Mouse (Mus musculus): ENCODE measurements at regions not wholly inside any gene's neighbourhood (a gene's known extent, or its start where the extent isn't known, plus 50 kb on each side); places are given as distances from the start of the nearest gene placed in this dataset.

DNA sequence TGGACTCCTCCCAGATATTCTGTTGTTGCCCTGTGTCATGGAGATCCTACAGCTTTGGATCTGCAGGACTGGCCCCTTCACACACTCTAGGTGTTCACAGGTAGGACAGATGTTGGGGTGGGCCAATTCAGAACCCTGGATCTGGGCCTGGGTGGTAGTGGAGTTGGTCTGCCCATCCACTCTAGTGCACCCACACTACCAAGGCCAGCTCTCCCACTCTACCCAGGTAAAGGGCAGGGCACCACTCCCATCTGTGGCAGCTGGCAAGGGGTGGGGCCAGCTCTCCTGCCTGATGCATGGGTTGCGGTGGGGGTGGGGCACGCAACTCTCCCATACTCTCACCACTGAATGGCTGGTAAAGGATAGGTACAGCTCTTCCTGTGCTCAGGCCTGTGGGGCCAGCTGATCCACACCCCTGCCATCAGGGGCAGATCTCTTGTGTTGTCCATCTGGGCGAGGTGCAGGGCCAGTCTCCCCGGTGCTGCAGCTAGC lies 76.5 kb downstream of the Gja1 start:
- intact Hi-C loops (cut with DNase I), result no loop called here
- no peak for DNase-seq (ENCODE audit: extremely low spot score in 1 of 2, low spot score in 2 of 2)

DNA sequence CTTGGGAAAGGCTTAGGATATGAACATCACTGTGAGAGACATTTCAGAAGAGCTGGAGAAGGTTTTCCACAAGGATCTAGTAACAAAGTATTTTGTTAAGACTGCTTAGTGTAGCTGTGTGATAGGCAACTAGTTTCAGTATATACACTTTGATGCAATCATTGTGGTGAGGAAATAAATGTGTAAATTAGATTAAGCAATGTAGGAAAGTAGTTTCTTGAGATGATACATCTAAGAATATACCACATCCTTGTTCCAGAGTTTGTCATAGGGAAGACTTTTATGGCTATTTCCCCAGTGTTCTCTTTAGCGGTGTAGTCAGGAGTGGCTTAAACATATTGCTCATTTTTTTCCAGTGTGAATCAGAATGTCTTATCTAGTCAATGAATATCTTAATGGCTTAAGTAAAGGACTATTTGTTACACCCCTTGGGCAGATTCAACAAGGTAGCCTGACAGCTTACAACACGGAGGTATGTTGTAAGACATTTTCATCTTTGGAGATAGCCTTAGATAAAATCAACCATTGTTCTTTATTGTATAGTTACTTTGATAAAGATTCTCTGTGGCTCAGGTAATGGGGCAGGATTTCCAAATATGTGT lies 78.8 kb downstream of the Gja1 start:
- intact Hi-C loops (cut with DNase I), result no loop called here
- DNase-seq (ENCODE audit: extremely low spot score in 1 of 2, low spot score in 2 of 2), result no peak

DNA sequence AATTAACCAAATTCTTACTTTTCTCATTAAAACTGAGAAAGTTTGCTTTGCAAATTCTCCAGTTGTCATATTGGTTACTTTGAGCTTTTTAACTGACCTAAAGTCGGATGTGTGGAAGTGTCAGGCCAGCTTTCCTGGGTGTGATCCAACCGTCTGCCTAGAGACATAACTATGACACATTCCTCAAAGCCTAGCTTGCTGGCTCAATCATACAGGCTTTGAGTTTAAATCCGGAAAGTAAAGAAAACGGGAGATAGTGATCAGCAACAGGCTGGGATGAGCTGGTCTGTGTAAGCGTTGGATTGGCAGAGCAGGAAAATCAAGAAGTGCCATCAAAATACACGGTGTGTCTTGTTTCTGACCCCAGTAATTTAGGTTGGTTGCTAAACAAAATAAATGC lies 91.4 kb downstream of the Gja1 start:
- intact Hi-C loops (cut with DNase I), result no loop called here
- DNase-seq (ENCODE audit: extremely low spot score in 1 of 2, low spot score in 2 of 2), result peak in 1 of 2 experiments; percentile 25

DNA sequence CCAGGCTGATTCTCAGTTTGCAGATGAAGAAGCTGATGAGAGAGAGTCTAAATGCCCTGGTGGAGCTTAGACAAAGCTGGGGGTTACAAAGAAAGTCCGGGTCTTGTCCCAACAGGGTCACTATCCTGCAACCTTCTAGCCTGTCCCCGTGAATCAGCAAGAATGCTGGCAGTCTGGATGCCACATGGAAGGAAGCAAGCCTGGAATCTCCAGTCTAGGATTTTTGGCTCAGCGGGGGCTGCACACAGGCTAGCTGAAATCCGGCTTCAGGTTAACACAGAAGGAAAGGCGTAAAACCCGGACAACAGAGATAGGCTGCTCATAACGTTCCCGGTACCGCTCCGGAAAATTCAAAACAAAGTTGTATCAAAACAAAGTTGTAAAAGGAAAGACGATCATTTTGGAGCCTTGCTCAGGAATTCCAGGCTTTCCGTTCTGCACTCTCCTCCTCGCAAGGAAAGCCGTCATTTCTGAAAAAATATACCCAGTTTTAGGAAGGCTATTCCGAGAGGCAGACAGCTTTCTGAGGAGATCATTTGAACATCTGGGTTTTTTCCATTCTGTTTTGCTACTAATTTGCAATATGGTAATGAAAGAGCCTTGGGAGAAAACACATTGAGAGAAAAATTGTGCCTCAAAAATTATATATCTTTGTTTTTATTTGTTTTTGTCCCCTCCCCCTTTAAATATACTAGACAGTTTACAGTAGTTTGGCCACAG lies 92.0 kb downstream of the Gja1 start:
- intact Hi-C loops (cut with DNase I), result no loop called here
- DNase-seq (ENCODE audit: extremely low spot score in 1 of 2, low spot score in 2 of 2), result peak; percentile 14 to 68

DNA sequence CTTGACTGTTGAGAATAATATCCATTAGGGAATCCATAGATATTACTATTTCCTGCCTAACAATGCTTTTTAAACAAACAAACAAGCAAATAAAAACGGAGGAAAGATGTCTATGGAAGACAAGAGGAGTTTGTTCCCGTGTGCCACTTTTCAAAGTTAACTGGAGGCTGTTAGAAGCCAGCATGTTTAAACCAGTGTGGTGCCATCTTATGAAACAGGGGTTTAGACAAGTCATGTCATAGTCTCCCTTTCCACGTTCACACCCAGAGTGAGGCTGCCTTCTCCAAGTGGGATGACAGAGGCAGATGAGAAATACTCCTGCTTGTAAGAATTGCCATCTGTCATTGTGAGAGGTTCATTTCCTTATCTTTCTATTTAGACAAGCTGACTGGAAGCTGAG lies 92.8 kb downstream of the Gja1 start:
- intact Hi-C loops (cut with DNase I), result no loop called here
- no peak for DNase-seq (ENCODE audit: extremely low spot score in 1 of 2, low spot score in 2 of 2)

DNA sequence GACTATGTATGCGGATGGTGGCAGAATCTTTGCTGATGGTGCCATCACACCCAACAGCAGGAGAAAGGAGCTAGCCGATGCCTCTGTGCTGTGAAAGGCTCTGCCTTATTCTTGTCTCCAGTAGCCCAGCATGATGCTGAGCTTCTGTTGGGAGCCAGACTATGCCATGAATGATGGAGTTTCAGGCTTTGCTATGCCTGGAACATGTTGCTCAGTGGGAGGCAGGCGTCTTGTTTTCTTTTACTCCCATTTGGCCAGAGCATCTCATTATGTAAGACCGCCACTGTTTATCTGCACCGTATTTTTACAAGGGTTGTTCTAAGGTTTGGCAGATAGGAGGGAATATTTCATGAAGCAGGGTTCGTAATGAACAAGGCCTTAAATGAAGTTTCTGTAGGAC lies 97.8 kb downstream of the Gja1 start:
- intact Hi-C loops (cut with DNase I), result no loop called here
- no peak for DNase-seq (ENCODE audit: extremely low spot score in 1 of 2, low spot score in 2 of 2)

DNA sequence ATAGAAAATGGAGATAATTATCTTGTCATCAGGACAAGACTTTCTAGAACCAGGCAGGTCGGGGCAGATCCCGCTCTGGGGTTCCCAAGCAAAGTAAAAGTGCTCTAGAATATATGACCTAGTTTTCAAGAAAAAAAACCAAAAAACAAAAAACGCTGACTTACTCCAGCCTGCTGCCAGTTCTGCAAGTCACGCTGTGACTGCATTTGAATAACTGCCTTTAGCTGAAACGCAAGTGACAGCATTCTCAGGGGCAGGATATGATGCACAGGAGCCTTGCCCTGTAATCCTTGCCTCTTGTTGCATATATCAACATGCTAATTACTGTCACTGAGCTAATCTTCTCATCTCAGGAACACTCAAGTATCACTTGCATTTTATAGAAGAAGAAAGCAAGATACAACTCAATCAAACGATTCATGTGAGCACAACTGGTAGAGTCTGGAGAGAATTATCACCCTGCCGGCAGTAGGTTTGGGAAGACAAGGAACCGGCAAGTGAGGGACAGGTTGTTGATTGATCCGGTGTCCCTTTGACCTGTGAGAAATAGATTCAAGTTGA lies 105.1 kb downstream of the Gja1 start:
- intact Hi-C loops (cut with DNase I), result no loop called here
- no peak for DNase-seq (ENCODE audit: extremely low spot score in 1 of 2, low spot score in 2 of 2)

DNA sequence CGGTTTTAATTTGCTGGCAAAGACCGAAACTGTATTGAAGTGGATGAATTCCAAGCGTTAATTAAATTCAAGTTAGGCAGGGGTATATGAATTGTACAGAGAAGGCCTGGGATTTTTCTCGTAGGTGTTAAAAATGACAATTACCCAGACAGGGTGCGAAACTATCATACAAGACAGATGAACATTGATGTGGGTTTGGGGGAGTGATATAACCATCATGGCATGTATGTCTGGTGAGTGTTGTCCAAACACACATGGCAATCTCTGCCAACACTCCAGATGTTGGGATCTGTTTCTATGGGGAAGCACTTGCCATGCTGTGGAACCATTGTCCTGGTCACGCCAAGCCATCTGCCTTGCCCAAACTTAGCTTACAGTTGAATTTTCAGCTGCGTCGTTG lies 107.8 kb downstream of the Gja1 start:
- intact Hi-C loops (cut with DNase I), result no loop called here
- no peak for DNase-seq (ENCODE audit: extremely low spot score in 1 of 2, low spot score in 2 of 2)

DNA sequence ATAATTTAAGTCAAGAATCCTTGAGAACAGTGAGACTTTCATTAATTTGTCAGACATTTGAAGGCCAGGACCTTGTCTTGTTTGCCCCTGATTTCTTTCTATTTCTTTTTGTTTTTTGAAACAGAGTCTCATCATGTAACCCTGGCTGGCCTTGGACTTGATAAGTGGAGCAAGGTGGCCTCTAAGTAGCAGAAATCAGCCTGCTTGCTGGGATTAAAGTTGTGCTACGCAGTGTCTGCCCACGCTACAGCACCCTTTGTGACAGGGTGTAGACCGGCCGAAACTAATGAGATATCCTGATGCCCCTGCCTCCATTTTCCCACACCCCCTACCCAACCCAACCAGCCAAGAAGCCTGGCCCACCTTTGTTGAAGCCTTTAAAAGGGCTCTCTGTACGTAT lies 108.6 kb downstream of the Gja1 start:
- intact Hi-C loops (cut with DNase I), result no loop called here
- DNase-seq (ENCODE audit: extremely low spot score in 1 of 2, low spot score in 2 of 2), result no peak

DNA sequence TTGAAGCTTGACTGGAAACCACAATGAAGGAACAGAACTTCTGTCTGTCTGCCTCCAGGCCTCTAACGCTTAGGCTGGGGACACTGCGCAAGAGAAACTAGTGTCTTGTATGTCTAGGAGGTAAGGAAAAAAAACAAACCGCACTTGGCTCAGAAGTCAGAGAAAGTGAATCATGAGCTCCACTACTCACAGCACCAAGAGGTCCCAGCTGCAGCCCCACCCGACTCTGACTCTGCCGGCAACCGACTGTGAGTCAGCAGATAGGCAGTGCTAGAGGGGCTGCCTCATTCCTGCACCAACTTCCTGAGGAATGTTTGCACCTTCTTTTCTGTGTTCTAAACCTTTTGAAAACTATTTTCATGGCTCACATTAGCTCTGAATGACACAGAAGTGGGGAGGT lies 109.5 kb downstream of the Gja1 start:
- DNase-seq (ENCODE audit: extremely low spot score in 1 of 2, low spot score in 2 of 2), result peak in 1 of 2 experiments; percentile 27
- intact Hi-C loops (cut with DNase I), result no loop called here

DNA sequence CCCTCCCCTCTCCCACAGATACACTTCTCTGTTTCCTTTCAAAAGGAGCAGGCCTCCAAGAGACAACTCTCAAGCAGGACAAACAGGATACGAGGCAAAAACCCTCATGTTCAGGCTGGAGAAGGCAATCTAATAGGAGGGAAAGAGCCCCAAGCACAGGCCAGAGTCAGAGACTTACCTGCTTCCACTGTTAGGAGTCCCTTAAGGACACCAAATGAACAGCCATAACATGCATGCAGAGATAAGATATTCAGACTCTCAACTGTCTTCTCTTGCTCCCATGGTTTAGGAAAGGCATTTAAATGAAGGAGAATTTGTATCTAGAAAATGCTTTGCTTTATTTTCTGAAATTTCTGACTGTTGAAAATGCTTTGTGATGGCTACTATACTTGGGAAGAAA lies 116.3 kb downstream of the Gja1 start:
- DNase-seq (ENCODE audit: extremely low spot score in 1 of 2, low spot score in 2 of 2), result no peak
- intact Hi-C loops (cut with DNase I), result no loop called here

DNA sequence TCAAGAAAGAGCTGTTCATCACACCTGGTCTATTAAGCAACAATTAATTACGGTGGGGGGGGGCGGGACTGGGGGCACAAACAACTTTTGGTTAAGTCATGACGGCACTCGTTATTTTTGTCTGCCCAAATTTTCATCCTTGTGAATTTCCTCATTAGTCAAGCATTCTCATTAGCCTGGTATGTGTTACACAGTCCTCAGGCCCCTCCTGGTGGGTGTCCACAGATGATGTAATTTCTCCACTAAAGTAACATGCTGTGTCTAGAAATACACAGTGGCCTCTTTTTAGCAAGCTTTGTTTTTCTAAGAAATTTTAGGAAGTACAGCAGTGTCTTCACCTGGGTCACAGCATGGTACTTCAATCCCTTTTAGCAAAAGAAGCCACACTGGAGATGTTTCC lies 118.2 kb downstream of the Gja1 start:
- intact Hi-C loops (cut with DNase I), result no loop called here
- DNase-seq (ENCODE audit: extremely low spot score in 1 of 2, low spot score in 2 of 2), result no peak

DNA sequence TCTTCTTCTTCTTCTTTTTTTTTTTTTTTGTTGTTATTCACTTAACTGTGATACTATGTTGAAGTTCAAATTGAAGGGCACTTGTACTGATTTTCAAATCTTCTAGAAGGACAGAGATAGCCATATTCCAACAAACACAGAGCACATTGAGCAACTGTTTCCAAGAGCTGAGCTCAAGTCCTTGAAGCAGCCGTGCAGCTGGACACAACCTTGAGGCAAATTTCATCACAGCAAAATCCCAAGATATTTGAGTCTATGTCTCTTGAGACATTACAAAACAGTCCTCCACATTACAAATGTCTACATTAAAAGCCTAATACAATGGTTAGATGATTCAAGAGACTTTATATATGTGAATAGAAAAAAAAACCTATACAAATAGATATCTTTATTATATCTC lies 141.9 kb downstream of the Gja1 start:
- no peak for DNase-seq (ENCODE audit: extremely low spot score in 1 of 2, low spot score in 2 of 2)
- intact Hi-C loops (cut with DNase I), result no loop called here

DNA sequence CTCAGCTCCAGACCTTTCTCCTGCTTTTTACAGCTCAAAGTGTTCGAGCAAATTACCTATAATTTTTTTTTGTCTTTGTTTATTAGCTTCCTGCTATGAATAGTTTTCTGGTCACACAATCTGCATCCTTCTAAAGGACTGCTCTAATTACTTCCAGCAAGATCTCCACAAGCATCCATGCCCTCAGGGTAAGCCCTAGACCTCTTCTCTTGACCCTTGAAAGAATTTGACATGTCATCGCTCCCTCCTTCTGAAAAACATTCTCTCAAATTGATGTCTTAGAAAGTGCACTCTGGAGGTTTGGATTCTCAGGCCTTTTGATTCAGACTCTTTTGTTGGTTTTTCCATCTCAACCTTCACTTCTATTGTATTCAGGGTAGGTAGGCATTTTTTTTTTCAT lies 148.7 kb downstream of the Gja1 start:
- DNase-seq (ENCODE audit: extremely low spot score in 1 of 2, low spot score in 2 of 2), result no peak
- intact Hi-C loops (cut with DNase I), result no loop called here

DNA sequence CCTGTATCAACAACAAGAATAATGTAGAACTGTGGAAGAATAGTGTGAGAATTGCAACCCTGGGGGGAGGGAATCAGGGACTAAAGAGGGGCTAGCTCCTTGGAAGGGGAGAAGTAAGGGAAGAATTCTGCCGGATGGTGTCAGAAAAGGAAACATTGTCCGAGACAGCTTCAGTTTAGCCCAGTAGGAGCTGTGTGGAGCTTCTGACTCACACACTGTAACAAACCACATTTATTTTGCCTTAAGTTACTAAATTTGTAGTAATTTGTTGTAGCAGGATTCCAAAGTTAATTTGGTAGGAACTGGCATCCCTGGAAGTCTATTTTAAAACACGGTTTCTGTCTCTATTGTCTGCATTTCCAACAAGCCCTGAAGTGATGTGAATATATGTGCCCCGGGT lies 160.0 kb downstream of the Gja1 start:
- no peak for DNase-seq (ENCODE audit: extremely low spot score in 1 of 2, low spot score in 2 of 2)
- intact Hi-C loops (cut with DNase I), result no loop called here

DNA sequence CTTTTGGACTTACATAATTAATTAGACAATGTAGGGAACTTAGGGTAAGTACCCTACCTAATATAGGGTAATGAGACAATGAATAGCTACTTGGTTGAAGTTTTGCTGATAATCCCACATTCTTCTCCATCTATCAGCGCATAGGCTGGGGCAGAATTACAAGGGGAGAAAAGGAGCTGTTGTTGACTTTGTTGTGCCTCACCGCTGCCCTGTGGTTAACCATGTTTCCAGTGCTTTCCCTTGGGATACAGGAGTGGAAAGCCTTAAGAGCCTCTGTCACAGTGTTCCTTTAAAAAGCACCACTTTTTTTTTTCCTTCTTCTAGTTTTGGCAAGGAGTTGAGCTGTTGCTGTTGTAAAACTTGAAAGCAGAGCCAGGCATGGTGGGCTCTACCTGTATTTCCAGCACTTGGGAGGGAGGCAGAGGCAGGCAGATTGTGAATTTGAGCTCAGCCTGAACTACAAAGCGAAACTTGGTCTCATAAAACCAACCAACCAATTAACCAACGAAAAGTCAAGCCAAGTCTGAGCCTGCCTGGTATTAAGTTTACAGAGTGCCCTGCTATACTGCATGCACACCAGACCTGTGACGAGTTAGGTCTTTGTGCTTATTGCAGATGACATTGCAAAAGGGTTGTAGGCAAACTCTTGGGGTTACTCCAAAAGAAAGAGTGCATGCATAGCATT lies 162.8 kb downstream of the Gja1 start:
- intact Hi-C loops (cut with DNase I), result no loop called here

DNA sequence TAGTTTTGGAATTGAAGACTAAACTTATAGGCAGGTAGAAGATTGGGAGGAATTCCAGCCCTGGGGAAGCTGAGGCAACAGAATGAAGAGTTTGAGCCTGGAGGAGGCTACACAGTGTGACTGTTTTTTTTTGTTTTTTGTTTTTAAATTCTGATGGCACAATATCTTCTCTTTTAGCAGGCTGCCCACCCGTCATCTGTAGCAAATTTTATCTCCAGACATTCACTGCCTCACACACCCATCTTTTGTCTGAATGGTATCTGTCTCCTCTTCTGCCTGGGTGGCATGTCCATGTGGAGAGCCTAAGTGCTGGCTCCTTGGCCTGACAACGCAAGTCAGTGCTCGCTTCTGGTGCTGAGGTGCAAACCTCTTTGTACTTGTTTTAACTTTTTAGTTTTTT lies 165.0 kb downstream of the Gja1 start:
- intact Hi-C loops (cut with DNase I), result no loop called here
- no peak for DNase-seq (ENCODE audit: extremely low spot score in 1 of 2, low spot score in 2 of 2)

More for the DNA sequence above, 162.8 kb downstream of the Gja1 start:
- no peak for DNase-seq (ENCODE audit: extremely low spot score in 1 of 2, low spot score in 2 of 2)

DNA sequence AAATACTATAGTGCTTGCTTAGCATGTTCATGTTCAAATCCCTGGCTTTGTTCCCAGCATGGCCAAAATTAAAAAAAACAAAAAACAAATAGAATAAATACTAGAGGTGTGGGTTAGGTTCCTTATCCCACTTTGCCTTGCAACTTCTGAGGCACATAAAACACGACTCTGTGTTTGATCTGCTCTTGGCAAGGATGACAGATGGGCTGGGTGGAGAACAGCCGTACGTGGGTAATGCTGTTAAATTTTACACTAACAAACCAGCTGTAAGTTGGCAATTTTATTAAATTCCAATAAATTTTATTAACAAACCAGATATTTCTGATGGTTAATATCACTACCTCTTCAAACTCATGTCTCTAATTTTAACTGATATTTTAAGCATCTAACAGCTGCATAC lies 168.9 kb downstream of the Gja1 start:
- intact Hi-C loops (cut with DNase I), result no loop called here
- no peak for DNase-seq (ENCODE audit: extremely low spot score in 1 of 2, low spot score in 2 of 2)

DNA sequence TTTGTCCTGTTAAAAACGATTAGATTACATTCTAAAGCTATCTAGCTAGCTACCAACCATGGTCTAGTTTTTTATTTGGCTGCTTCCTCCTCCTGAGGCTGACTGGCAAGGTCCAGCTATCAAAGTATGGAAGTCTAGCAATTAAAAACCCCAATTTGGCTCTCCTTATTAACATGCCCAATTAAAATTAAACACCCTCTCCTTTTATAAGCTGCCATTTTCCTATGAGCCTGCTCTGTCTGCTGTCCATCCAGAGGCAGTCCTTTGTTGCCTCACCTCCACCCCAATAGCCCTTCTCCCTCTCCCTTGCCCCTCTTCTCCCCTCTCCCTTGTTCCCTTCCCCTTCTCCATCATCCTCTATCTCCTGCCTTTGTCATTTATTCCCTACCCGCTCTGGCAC lies 169.7 kb downstream of the Gja1 start:
- intact Hi-C loops (cut with DNase I), result no loop called here
- no peak for DNase-seq (ENCODE audit: extremely low spot score in 1 of 2, low spot score in 2 of 2)

DNA sequence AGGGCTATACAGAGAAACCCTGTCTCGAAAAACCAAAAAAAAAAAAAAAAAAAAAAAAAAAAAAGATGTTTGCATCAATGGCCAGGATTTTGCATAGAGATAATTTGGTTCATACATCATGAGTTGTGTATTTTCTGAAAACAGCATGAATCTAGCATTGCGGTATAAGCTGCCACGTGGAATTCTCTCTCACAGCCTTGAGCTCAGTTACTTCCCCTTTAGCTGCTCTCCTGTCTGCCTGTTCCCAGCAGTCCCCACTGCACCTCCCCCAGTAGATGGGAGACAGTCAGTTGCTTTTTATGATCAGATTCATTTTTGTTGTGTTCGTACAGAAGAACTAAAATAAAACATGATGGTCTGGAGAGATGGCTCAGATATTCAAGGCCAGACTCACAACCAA lies 170.7 kb downstream of the Gja1 start:
- intact Hi-C loops (cut with DNase I), result no loop called here
- no peak for DNase-seq (ENCODE audit: extremely low spot score in 1 of 2, low spot score in 2 of 2)
